Mouse (Mus musculus) G1E-ER4 (cell line): ENCODE data around the gene Mical2. TPM values are rescaled to one million over a fixed set of nuclear protein-coding genes. Genes with fewer than 3 reads are reported as not detected.

Source experiments
- GATA1 ChIP-seq: IDR thresholded peaks from one replicate; pipeline ENCODE4 v1.8.0; 2012; ENCODE audit warnings: low read length, inconsistent platforms
- polyA plus RNA-seq: library from polyadenylated mRNA; stranded (reverse); fragments of >175 nt; gene quantifications from 2 replicates; pipeline ENCODE4 v1.2.3, GENCODE M21; 2012

Gene Mical2
- polyA plus RNA-seq, 1 experiment = not detected

GRCm38 (mm10) chr7:112301052-112301451, 75.4 kb downstream of the Mical2 start:
- no peak for TF ChIP-seq GATA1

DNA sequence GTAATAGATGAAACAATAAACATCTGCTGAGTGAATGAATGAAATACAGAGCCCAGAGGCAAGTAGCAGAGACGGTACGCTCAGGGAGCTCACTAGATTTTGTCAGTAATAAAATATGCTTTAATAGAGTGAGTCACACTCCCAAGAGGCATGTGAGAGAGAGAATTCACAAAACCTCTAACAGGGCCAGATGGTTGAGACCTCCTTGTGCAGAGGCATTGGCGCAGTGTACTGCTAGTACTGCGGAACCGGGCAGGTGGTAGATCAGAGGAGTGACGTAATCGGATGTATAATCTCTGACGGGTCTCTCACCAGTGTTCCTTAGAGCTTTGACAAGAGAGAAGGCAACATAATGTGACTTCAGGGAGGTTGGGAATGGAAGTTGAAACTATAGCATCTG, 78.7 kb downstream of the Mical2 start:
- TF ChIP-seq GATA1 = no peak

- no peak for TF ChIP-seq GATA1
Observed at GRCm38 (mm10) chr7:112309289-112310016, 83.8 kb downstream of the Mical2 start.

- no peak for TF ChIP-seq GATA1
Observed at GRCm38 (mm10) chr7:112310017-112310360, 84.3 kb downstream of the Mical2 start.

GRCm38 (mm10) chr7:112313211-112313610, 87.6 kb downstream of the Mical2 start:
- TF ChIP-seq GATA1 = no peak

GRCm38 (mm10) chr7:112313670-112314069, 88.0 kb downstream of the Mical2 start:
- no peak for TF ChIP-seq GATA1

- no peak for TF ChIP-seq GATA1
Observed at GRCm38 (mm10) chr7:112316239-112316638, 90.6 kb downstream of the Mical2 start.

DNA sequence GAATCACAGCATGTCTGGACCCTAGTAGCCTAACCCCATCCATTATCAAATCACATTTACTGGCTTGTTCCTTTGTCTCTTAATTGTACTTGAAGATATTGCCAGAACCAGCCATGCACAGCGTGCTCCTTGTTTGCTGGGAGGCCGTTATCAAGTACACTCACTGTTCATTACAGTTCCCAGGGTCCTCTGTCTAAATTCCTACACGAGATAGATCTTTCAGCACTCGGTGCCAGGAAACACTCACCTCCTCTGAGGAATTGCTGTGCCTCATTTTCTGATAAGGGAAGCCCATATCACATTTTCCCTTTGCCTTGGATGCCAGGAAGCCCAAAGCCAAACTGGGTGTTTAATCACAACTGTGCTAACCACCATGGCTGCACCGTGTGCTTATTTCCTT, 91.8 kb downstream of the Mical2 start:
- TF ChIP-seq GATA1 = no peak

GRCm38 (mm10) chr7:112318306-112318705, 92.7 kb downstream of the Mical2 start:
- no peak for TF ChIP-seq GATA1

DNA sequence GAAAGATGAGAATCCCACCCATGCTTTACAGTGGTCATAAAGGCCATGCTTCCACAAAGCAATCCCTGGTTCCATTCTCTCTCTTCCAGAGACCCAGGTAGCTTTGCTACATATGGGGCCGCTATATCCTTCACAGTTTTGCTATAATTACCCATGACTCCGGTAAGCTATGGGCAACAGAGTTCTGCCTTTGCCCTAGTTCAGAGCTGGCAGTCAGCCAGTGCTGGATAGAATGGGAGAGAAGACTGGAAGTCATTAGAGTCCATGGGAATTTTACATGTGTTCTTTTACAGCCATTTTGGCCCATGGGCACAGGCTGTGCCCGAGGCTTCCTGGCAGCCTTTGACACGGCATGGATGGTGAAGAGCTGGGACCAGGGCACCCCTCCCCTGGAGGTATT, 93.8 kb downstream of the Mical2 start:
- no peak for TF ChIP-seq GATA1

DNA sequence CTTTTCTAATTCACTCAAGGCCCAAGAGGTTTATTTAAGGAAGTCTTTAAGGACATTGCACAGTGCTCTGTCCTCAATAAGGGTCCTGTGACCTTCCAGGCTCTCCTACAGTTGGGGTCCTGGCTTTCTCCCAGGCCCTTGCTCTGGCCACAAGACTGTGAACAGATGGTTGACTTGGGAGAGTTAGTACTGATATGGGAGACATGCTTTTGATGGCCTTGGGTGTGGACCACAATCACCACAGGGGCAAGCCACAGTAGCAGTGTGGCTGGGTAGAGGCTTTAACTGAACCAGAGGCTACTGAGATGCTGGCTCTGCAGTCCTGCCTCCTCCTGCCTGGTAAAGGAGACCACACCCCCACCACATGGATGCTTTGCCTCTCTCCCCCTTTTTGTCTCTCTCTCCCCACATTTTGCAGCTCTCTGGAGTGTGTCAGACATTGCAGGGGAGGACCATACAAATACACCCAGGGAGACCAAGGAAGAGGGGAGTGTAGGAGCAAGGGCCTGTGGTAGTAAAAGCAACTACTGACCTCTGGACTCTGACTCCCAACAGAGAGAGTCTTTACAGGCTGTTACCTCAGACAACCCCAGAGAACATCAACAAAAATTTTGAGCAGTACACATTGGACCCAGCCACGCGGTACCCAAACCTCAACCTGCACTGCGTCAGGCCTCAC, 94.5 kb downstream of the Mical2 start:
- TF ChIP-seq GATA1 = no peak

DNA sequence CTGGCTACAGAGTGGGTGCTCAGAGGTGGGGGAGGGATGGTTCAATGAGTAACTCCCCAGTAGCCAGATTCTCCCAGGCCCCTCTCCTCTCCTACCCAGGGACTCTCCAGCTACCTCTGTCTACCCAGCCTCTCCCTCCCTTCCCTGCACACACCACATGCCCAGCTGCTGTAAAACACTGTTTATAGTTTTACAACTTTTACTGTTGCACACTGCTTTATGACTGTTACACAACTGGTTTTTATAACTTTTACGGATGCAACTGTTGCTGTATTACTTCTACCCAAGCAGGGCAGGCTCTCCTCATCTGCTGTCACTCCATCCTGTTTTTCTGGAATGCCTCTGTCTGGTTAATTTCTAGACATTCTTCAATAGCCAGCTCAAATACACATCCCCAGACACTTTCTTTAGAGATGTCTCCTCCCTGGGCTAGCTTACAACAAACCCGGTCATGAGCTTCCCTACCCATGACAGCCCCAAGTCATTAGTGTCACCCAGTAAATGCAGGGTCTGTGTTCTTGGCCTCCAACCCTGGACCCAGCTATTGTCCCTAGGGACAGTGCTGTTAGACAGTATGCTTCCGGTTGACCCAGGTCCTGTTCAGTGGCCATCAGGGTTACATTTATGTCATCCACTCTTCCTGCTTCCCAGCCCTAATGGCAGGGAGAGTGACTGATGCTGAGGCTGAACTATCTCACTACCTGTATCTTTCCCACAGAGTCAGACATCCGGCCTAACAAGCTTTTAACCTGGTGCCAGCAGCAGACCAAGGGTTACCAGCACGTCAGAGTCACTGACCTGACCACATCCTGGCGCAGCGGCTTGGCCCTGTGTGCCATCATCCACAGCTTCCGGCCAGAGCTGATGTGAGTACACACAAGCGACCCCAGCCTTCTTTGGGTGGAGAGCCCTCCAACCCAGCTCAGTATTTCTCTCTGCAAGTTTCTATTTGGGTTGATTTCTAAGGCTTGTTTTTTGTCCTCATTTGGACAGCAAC, 96.4 kb downstream of the Mical2 start:
- no peak for TF ChIP-seq GATA1

GRCm38 (mm10) chr7:112324577-112324976, 98.9 kb downstream of the Mical2 start:
- no peak for TF ChIP-seq GATA1

GRCm38 (mm10) chr7:112326852-112327251, 101.2 kb downstream of the Mical2 start:
- no peak for TF ChIP-seq GATA1

DNA sequence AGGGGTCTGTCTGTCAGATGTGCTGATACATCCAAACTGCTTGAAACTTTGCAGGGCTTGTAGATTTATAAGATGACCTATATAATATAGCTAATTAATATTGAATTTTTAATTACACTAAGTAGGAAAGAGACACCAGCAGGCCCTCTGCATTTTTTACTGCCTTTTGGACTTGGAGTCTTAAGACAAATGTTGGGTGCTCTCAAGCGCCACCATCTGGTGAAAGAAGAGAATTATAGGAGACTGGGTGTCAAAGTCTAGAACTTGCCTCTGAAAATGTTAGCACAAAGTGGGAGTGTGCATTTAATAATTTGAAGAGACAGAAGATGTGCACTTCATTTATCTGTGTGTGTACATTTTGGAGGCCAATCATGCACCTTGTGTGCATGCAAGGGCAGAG, 103.3 kb downstream of the Mical2 start:
- no peak for TF ChIP-seq GATA1

DNA sequence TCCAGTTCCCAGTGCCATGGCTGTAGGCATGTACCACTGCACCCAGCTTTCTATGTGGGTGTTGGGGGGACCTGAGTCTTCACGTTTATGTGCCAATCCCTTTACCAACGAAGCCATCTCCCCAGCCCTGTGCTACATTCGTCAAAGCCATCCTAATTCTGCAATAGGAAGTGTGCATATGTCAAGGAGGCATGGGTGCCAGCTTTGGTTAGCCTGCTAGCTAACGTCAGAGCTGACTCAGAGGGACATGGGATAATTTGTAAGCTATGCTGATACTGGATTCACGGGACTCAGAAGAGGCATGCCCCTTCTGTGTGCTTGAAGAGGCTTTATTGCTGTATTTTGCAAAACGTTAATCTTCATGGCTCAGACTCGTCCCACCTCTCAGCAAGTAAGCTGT, 103.8 kb downstream of the Mical2 start:
- no peak for TF ChIP-seq GATA1
